Mouse (Mus musculus) liver (tissue): ENCODE data around the gene Sec24c.

Experiments
- DNase-seq: peaks from one replicate; pipeline ENCODE4 v3.0.0-alpha.2; 2020; ENCODE audit warnings: mixed read lengths

Gene Sec24c

DNA sequence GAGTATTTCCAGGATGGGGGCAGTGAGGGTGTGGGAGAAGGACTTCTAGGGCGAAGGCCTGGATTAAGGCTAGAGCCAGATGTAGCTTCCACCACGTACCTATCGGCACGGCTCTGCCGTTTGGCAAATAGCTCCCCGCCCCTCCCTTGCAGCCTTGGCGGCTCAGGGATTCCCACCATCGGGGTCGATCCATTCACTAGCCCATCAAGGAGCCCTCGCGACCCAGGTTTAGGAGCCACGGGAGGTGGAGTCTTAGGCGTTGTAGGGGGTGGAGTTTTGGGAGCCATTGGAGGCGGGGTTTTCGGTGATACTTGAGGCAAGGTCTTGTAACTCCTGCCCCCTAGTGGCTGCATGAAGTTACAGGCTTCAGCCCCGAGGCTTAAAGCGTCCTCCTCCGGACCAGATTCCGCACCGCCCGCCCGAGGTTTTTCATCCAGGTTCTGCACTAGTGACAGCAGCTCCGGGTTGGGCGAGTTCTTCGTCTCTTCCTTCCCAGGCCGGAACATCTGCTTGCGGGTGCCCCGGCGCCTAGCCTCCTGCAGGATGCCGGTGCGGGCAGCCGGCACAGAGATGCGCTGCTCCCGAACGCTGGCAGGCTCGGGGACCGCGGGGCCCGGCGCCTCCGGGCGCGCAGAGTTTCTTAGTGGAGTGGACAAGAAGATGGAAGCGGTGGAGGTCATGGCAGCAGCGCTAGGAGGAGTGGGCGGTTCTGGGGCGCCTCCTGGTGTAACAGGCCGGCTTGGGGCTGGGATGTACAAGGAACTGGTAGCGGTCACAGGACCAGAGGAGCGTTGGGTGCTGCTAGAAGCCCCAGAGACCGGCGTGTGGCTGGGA is 13.1 kb upstream of the Sec24c start:
- DNase-seq = peak; percentile 94

GRCm38 (mm10) chr14:20661661-20662331 is 12.3 kb upstream of the Sec24c start:
- peak; percentile 6 for DNase-seq

DNA sequence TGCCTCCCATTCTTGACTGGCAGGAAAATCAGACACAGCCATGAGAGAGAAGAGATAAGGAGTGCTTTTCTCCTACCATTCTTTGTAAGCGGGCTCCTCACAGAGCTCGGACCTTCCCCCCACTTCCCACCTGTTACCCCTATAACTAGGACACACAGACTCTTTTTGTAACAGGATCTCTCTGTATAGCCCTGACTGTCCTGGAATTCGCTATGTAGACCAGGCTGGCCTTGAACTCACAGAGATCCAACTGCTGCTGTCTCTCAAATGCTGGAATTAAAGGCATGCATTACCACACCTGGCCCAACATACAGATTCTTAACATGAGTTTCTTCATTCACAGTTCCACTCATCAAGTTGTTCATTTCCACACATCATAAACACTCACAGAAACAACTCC is 11.4 kb upstream of the Sec24c start:
- DNase-seq = no peak

DNA sequence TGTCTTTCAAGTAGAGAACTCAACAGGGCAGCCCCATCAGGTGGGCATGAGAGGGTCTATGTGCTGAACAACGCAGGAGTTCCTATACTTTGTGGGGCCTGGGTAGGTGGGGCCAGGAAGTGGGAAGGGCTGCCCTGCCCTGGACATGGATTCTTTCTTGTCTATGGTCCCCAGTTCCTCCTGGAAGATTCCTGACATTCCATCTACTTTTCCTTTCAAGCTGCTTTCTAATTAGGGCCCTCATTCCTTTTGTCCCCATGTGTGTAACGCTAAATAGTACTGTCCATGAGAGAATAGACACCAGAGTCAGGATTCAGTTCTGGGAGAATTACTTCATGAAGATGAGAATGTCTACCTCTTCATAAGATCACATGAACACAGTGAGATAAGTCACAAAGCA is 10.5 kb upstream of the Sec24c start:
- DNase-seq = no peak

DNA sequence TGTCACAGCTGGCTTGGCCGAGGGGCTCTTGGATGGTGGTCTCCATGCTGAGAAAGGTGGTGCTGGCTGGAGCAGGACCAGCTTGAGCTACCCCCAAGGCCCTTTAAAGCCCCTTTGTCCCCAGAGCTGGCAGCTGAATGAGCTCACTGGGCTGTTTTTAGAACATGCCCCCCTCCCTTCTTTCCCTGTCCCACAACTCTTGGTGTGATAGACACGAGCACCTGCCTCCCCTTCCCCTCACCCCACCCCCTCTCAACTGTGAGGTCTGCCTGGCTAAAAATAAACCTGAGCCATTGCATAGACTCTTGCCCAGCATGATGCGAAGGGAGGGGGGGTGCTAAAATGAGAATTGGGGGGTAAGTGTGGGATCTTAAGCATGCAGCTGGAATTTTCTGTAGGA is 9.7 kb upstream of the Sec24c start:
- DNase-seq = no peak

- no peak for DNase-seq
Measured at GRCm38 (mm10) chr14:20667469-20667868, 6.6 kb upstream of the Sec24c start.

- no peak for DNase-seq
Measured at GRCm38 (mm10) chr14:20668154-20668810, 5.8 kb upstream of the Sec24c start, which contains the start of gene Synpo2l. TSS of gene Synpo2l (minus strand) at chr14:20668354.

DNA sequence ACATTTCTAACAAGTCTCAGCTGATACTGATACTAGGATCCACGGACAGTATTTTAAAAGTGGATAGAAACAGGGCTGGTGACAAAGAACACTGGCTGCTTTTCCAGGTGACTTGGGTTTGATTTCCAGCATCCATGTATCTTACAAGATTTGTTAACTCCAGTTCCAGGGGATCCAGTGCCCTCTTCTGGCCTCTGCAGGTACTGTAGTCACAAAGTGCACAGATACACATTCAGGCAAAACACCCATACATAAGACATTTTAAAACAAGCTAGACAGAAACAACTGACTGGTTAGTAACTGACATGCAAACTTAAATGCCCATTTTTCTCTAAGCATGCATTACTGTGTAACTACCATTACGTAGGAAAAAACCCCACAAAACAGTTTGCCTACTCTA is 1.1 kb upstream of the Sec24c start:
- DNase-seq = peak; percentile 56

DNA sequence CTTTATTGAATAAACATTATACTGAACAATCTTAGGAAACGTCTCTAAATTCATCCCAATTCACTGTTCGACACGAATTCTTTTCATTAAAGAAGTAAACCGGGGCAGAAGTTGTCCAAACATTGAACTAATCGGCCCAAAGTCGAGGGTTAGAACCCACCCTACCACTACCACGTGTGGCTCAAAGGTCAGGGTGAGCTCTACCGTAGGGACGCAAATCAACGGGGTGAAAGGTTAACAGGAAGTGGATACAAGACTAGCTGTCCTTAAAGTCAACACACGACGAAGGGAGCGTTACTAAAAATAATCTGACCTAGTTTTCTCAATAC is 409 bp upstream of the Sec24c start:
- peak; percentile 55 for DNase-seq

DNA sequence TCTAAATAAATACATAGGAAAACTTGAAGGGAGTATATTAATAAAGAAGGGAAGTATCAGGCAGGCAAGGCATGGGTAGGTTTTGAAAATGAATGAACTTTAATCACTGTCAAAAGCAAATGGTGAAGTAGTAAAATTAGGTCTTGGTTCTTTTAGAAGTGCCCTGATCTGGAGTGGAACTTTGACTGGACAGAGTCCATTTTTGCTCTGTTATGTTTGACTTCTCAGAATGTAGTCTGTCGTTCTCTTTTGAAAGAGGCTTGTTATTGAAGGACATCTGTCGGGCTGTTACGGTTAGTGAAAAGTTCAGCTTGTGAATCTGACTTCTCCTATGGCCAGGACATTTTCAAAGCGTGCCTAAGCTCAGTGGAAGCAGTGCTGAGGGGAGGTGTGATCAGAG is 3.8 kb downstream of the Sec24c start:
- no peak for DNase-seq

GRCm38 (mm10) chr14:20681742-20682141 is 7.6 kb downstream of the Sec24c start:
- no peak for DNase-seq

- DNase-seq = no peak
Measured at GRCm38 (mm10) chr14:20682498-20682897, 8.4 kb downstream of the Sec24c start.

GRCm38 (mm10) chr14:20686576-20686975 is 12.5 kb downstream of the Sec24c start:
- DNase-seq = no peak

DNA sequence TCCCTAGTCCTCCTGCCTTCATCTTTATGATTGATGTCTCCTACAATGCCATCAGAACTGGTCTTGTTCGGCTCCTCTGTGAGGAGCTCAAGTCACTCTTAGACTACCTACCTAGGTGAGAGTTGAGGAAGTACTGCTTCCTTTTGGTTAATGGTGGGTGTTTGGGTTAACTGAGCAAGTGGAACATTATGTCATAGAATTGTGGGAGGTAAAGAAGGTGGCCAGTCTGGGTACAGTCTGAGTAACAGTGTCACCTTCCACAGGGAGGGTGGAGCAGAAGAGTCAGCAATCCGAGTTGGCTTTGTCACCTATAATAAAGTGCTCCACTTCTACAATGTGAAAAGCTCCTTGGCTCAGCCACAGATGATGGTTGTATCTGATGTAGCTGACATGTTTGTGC is 14.9 kb downstream of the Sec24c start:
- no peak for DNase-seq

DNA sequence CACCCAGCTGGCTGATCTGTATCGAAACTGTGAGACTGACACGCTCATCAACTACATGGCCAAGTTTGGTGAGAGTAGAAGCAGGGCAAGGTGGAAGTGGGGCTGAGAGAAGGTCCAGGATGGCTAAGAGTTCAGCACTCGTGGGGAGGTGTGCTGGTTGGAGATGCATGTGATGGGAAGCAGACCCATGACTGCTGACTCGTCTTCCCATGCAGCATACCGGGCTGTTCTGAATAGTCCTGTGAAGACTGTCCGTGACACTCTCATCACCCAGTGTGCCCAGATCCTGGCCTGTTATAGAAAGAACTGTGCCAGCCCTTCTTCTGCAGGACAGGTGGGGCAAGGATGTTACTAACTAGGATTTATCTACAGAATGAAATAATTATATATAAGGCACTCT is 17.7 kb downstream of the Sec24c start:
- no peak for DNase-seq

GRCm38 (mm10) chr14:20693589-20694101 is 19.5 kb downstream of the Sec24c start:
- no peak for DNase-seq

DNA sequence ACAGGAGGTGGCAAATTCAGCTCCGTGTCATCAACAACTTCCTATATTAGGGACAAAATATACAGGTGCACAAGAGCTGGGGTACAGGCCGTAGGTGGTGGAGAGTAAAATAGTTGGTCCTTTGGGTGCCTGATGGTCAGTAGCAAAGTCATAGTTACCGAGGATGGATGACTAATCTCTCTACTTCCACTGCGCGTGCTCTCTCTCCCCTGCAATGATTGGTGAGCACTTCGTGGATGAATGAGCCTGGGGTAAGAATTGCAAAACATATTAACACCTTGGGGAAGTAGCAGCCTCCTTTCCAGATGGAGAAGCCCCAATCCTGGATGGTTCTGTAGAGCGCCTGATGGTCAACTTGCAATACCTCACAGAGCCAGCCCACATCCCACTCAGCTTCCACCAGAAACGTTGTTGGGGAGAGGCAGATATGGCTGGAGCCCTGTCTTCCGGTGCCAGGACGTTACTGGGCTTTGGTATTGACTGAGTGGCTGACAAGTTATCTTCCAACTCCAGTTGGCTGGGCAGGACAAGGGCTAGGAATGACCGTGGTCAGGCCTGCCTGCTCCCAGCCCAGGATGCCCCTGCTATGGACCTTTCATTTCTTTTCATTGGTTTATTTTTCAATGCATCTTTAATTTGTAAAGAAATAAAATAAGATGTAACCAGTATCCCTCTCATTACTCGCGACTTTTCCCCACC is 20.2 kb downstream of the Sec24c start:
- peak; percentile 22 for DNase-seq

GRCm38 (mm10) chr14:20694884-20695760 is 21.0 kb downstream of the Sec24c start, which contains the start of gene Fut11:
TSS of gene Fut11 (plus strand) at chr14:20694968.
- peak; percentile 89 for DNase-seq

GRCm38 (mm10) chr14:20695761-20696520 is 21.8 kb downstream of the Sec24c start:
- no peak for DNase-seq

DNA sequence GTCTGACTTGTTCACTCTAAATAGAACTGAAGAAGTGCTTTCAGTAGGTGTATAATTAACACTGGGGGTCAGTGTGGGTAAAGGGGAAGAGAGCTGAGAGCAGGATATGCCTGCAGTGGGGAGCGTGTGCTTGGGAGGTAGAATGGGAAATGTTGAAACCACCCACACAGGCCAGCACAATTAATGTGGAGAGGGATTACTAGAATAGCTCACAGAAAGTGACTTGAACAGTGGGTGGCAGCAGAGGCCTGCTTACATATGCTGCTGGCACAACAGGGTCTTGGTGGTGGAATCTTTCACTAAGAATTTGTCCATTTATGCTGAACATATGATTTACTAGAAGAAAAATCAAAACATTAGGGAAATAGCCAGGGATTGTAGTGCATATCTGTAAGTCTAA is 22.9 kb downstream of the Sec24c start:
- DNase-seq = peak; percentile 50

GRCm38 (mm10) chr14:20698515-20698914 is 24.4 kb downstream of the Sec24c start:
- DNase-seq = no peak
